Mouse (Mus musculus) ovary, postnatal 36 days (tissue): Measurements from ENCODE around the gene Ftl1-ps1.

Source experiments
- DNase-seq: peaks from one replicate; pipeline ENCODE4 v3.0.0; 2022; ENCODE audit warnings: low spot score, mixed read lengths

Ftl1-ps1 gene

DNA sequence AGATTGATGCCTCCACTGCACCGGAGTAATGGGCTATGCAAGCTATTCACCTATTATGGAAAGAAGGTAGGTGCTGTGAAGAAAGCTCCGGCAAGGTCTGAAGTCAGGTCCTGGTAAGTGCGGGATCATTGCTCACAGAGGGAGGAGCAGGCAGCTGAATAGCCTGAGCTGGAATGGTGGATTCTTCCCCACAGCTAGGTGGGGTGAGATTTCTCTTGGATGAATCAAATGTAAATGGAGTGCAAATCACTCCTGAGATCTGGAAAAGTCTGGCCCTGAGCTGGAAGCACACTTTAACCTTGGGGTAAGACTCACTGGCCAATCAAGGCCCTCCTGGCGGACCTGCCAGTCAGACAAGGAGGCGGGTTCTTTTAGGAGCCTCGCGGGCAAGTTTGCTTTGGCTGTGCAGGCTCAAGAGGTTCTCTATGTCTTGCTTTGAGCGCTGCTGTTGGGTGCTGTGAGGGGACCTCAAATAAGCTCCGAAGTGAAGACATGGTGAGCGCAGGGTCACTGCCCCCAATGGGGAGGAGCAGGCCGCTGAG is at the start of gene Ftl1-ps1:
TSS of gene Ftl1-ps1 (plus strand) at position 397 of the 542 bp plus-strand sequence.
- DNase-seq = peak; percentile 18

GRCm38 (mm10) chr13:74350435-74350906 is 49.0 kb upstream of the Ftl1-ps1 start:
- no peak for DNase-seq

DNA sequence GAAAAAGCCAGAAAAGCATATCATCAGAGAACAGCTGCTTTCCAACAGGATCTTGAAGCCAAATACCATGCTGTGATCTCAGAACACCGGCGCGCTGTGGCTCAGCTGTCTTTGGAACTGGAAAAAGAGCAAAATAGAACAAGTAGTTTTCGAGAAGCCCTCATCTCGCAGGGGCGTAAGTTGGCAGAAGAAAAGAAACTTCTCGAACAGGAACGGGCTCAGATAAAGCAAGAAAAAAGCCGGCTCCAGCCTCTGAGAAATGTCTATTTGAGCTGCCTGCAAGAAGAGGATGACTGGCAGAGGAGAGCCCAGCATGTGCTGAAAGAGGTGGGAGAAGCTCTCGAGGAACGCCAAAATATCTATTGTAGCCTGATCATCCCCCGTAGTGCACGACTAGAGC is 43.0 kb upstream of the Ftl1-ps1 start:
- no peak for DNase-seq

GRCm38 (mm10) chr13:74362218-74362617 is 37.3 kb upstream of the Ftl1-ps1 start:
- no peak for DNase-seq

DNA sequence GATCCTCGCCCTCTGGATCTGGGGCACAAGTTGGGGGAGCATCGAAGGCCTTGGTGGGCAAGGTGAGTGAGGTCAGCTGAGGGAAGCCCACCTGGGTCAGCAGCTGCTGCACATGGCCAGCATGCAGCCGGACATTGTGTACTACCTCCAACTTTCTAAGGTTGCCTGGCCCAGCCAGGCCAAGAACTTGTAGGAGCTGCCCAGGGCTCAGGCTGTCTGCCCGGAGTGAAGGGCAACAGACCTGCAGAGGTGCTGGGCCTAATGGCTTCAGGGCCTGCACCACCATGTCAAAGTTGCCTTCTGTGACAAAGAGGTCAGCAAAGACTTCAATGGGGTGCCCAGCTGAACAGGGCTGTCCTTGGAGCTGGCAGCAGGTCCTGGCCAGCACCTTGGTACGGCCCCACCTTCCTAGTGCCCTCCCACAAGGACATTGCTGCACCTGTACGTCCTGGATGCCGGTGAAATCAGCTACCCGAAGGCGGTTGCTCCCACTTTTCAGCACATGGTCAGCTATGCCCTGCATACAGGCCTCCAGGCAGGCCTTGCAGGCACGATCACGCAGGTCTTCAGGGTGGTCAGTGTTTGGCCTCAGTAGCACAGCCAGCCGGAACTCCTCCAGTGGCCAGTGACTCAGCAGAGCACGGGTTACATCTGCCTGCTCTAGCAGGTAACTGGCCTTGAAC is 36.2 kb upstream of the Ftl1-ps1 start:
- no peak for DNase-seq

DNA sequence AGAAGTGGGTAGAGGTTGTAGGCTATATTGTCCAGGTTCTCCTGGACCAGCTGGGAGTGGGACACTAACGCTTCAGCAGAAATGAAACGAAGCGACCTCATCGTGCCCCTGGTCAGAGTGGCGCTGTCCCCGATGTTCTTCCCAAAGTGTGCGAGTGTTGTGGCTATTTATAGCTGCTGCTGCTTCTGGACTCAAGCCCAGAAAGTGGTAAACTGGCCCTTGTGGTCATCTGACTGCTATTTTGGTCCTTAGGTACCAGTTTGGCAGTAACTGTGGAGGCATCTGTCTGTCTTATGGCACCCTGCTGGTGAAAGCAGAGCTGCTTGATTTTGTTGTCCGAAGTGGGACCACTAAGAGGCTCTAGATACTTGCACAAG is 35.6 kb upstream of the Ftl1-ps1 start, which contains the start of gene Lrrc14b:
TSS of gene Lrrc14b (minus strand) at position 147 of the 377 bp plus-strand sequence.
- DNase-seq = no peak

DNA sequence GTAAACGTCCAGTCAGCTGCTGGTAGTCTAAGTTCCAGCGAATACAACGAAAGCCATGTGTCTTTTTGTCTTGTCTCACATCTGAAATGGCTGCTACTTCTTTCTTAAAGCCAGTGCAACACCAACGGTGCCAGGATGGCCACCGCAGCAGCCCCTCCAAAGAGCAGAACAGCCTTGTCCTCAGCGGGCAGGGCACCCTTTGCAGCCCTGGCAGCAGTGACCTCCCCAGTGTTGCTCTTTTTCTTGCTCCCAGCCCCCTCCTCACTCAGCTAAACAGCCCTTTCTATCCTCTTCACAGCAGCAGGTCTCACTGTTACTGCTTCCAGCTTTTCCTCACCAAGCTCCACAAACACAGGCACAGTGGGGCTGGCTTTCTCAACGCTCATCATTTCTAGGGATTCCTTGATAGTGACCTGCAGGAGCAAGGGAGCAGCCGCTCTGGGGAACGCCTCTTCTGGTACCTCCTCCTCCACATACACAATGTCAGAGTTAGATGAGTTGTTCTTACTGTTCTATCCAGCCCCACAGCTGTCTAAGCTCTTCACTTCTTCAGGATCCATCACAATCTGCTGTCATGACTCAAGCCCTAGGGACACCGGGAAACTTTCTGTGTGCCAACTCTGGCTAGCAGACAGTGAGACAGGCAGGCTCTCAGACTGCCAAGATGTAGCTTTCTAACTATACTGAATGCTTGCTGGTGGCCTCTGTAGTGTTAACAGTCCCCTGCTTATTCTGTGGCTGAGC is 17.8 kb upstream of the Ftl1-ps1 start:
- DNase-seq = no peak

- DNase-seq = no peak
Measured at GRCm38 (mm10) chr13:74382289-74382688, 17.2 kb upstream of the Ftl1-ps1 start.

GRCm38 (mm10) chr13:74389730-74390129 is 9.8 kb upstream of the Ftl1-ps1 start:
- no peak for DNase-seq

GRCm38 (mm10) chr13:74390371-74390990 is 9.0 kb upstream of the Ftl1-ps1 start, which contains the start of gene Zfp72:
Gene Zfp72, minus strand, starts transcription at chr13:74390836.
- peak; percentile 57 for DNase-seq

- no peak for DNase-seq
Measured at GRCm38 (mm10) chr13:74391156-74391555, 8.3 kb upstream of the Ftl1-ps1 start.

DNA sequence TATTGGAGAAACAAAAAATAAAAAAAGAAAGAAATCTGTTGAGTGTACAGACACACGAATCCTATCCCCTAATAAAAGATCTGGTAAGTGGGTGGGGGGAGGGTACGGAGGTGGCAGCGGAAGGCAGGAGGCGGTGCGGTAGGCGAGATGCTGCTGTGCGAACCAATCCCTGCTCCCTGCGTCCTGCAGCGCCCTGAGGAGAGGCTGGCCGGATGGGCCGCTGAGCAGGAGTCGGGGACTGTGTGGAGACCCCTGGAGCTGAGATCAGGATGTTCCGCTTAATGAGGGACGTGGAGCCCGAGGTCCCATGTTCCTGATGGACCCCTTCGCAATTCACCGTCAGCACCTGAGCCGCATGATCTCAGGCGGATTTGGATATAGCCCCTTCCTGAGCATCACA is 40.4 kb downstream of the Ftl1-ps1 start:
- no peak for DNase-seq
